Mouse (Mus musculus): ENCODE measurements around the gene Dnajb12. TPM values are rescaled to one million over a fixed set of nuclear protein-coding genes. Genes with fewer than 3 reads are reported as not detected.

Gene Dnajb12
- polyA plus RNA-seq (2017; shearing (Covaris generic)): 22.7 TPM

DNA sequence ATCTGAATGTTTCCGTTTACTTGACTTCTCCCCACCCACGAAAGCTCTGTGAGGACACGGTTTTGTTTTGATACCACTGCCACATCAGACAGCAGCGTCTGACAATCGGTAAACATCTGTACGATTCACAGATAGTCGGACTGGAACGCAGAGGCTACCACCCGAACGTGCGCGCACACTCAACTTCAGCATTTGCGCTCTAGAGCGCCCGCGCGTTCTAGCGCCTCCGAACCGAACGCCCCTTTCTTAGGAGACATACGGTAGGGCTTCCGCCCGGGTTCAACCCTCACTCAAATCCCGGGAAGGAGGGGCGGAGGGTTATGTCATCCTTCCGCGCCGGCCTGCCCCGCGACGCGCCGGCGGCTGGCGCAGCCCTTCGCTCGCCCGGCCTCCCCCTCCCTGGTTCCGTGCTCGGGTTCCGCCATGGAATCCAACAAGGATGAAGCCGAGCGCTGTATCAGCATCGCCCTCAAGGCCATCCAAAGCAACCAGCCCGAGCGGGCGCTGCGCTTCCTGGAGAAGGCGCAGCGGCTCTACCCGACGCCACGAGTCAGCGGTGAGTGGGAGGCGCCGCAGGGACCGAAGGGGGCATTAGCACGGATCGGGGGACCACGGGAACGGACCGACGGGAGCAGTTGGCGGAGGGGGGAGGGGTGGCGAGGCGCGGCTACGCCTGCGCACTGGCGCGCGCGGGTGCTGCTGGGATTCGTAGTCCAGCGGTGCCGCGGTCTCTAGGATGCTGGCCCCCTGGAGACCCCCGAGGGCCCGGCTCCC is at the start of gene Dnajb12:
Dnajb12 (plus strand) TSS at position 302 of the 774 bp plus-strand sequence.

Other genes with a start within 250 kb of the Dnajb12 start
- 46.1 TPM for gene Micu1, start 177.1 kb upstream of the Dnajb12 start, polyA plus RNA-seq (2017; shearing (Covaris generic))
- gene Ddit4, start 72.3 kb downstream of the Dnajb12 start, polyA plus RNA-seq (2017; shearing (Covaris generic)): 5.0 TPM
- 39.5 TPM for gene Ascc1, start 123.2 kb downstream of the Dnajb12 start, polyA plus RNA-seq (2017; shearing (Covaris generic))
- gene Anapc16, start 123.6 kb downstream of the Dnajb12 start, polyA plus RNA-seq (2017; shearing (Covaris generic)): 72.2 TPM
- 0.26 TPM for gene Spock2, start 226.7 kb downstream of the Dnajb12 start, polyA plus RNA-seq (2017; shearing (Covaris generic))